9 mouse cellular contexts compared by ENCODE assay signal in genomic region chr4:133049071-133049920, GRCm38 (mm10). TPM values are rescaled to one million over a fixed set of nuclear protein-coding genes. Genes with fewer than 3 reads are reported as not detected.
DNase-seq lines count a peak whose midpoint lies in the region; ATAC-seq and TF ChIP-seq lines count a peak whose summit lies in the region.
"Had no signal": no experiment of that assay in that cellular context is flagged by ENCODE, and none has a peak within 500 bp of the region (broad histone marks: within the 10 kb centered on the region; RNA-seq: fewer than 3 reads in every experiment).

No protein-coding gene starts in this region.

- H3K4me3 ChIP-seq in forebrain, embryonic 10.5 days, result no peak overlapping the region
- H3K4me3 ChIP-seq in forebrain, embryonic 11.5 days (ENCODE audit: low read depth, low read length), result no peak overlapping the region
- H3K4me3 ChIP-seq in hindbrain, postnatal 0 days (ENCODE audit: low read length), result no peak overlapping the region
- H3K4me3 ChIP-seq in stomach, postnatal 0 days (ENCODE audit: low read depth, low read length), result no peak overlapping the region
- no peak overlapping the region for H3K4me3 ChIP-seq in lung, adult 2 months (replicated peaks; ENCODE audit: extremely low read depth, low read depth, low read length)

- no peak for TF ChIP-seq POLR2A in lung, adult 2 months (IDR thresholded peaks at IDR 0.05; ENCODE audit: borderline replicate concordance, extremely low read depth, low read depth, low read length)

- 78% methylated on average over 19 of the region's 19 CpGs for WGBS in forebrain, embryonic 10.5 days
- WGBS in forebrain, embryonic 11.5 days, result 75% methylated on average over 19 of the region's 19 CpGs
- WGBS in hindbrain, postnatal 0 days, result 27% methylated on average over 19 of the region's 19 CpGs
- WGBS in stomach, postnatal 0 days, result 58% methylated on average over 19 of the region's 19 CpGs
- 57% methylated on average over 19 of the region's 19 CpGs for WGBS in lung, adult 2 months

- H3K4me2 ChIP-seq in forebrain, embryonic 11.5 days (ENCODE audit: low read depth, low read length, severe bottlenecking), result no peak overlapping the region
- no peak overlapping the region for H3K4me2 ChIP-seq in hindbrain, postnatal 0 days (ENCODE audit: low read depth, low read length)
- no peak overlapping the region for H3K4me2 ChIP-seq in stomach, postnatal 0 days (replicated peaks; ENCODE audit: low read depth)

- H3K4me1 ChIP-seq in forebrain, embryonic 10.5 days, result peaks cover 96% of the 10 kb centered on the region
- peaks cover 41% of the 10 kb centered on the region for H3K4me1 ChIP-seq in forebrain, embryonic 11.5 days (replicated peaks; ENCODE audit: control insufficient read depth, insufficient read depth, low read length)
- H3K4me1 ChIP-seq in hindbrain, postnatal 0 days (ENCODE audit: insufficient read depth, low read length), result peaks cover 88% of the 10 kb centered on the region
- peaks cover 39% of the 10 kb centered on the region for H3K4me1 ChIP-seq in stomach, postnatal 0 days (replicated peaks; ENCODE audit: control insufficient read depth, insufficient read depth)
- H3K4me1 ChIP-seq in lung, adult 2 months (ENCODE audit: control insufficient read depth, insufficient read depth, low read length), result peaks cover 18% of the 10 kb centered on the region

- no peak for ATAC-seq in forebrain, embryonic 11.5 days (replicated peaks; ENCODE audit: low FRiP score)
- ATAC-seq in hindbrain, postnatal 0 days, result no peak
- ATAC-seq in stomach, postnatal 0 days (ENCODE audit: low FRiP score, low TSS enrichment), result no peak

- TF ChIP-seq CTCF in hindbrain, postnatal 0 days (IDR thresholded peaks at IDR 0.05; ENCODE audit: low read depth), result no peak
- no peak for TF ChIP-seq CTCF in stomach, postnatal 0 days (IDR thresholded peaks at IDR 0.05; ENCODE audit: low read depth)
- no peak for TF ChIP-seq CTCF in lung, adult 2 months (IDR thresholded peaks at IDR 0.05; ENCODE audit: insufficient read depth, low read length)

- 0 out of 2 replicates have a peak, but pooled peaks cover 6% of the 10 kb centered on the region for H3K36me3 ChIP-seq in forebrain, embryonic 10.5 days (replicated peaks)
- no peaks in the 10 kb centered on the region for H3K36me3 ChIP-seq in forebrain, embryonic 11.5 days (ENCODE audit: control insufficient read depth, insufficient read depth, low read length)
- no peaks in the 10 kb centered on the region for H3K36me3 ChIP-seq in hindbrain, postnatal 0 days (ENCODE audit: insufficient read depth, low read length)
- H3K36me3 ChIP-seq in stomach, postnatal 0 days (ENCODE audit: control insufficient read depth, insufficient read depth, low read length), result no peaks in the 10 kb centered on the region

- no peak for TF ChIP-seq EP300 in stomach, postnatal 0 days (optimal IDR thresholded peaks at IDR 0.05)

- no peaks in the 10 kb centered on the region for H3K9me3 ChIP-seq in forebrain, embryonic 10.5 days
- H3K9me3 ChIP-seq in forebrain, embryonic 11.5 days (ENCODE audit: control insufficient read depth, low read length), result no peaks in the 10 kb centered on the region
- H3K9me3 ChIP-seq in hindbrain, postnatal 0 days (ENCODE audit: low read length), result no peaks in the 10 kb centered on the region
- no peaks in the 10 kb centered on the region for H3K9me3 ChIP-seq in stomach, postnatal 0 days (ENCODE audit: control insufficient read depth, low read length)

- DNase-seq in forebrain, embryonic 10.5 days (ENCODE audit: extremely low spot score, low spot score), result no peak
- no peak for DNase-seq in forebrain, embryonic 11.5 days (ENCODE audit: low spot score)
- DNase-seq in right cerebral cortex, postnatal 4 days, result peak; percentile 57
- DNase-seq in right cerebral cortex, adult 18-20 months, result no peak
- DNase-seq in hindbrain, postnatal 0 days (ENCODE audit: low spot score), result peak; percentile 57
- DNase-seq in stomach, postnatal 0 days (ENCODE audit: low spot score), result no peak
- no peak for DNase-seq in T-cell, adult 2 months (ENCODE audit: low spot score)
- DNase-seq in lung, adult 2 months, result no peak

- no peak overlapping the region for H3K9ac ChIP-seq in forebrain, embryonic 11.5 days (ENCODE audit: low read length)
- H3K9ac ChIP-seq in hindbrain, postnatal 0 days (replicated peaks; ENCODE audit: low read length), result 0 out of 2 replicates have a peak overlapping the region, but pooled peaks have one; percentile 30
- peak overlapping the region; percentile 8; the same call in 1 of the 2 replicates for H3K9ac ChIP-seq in stomach, postnatal 0 days (ENCODE audit: low read length)
- H3K9ac ChIP-seq: liver, embryonic 14.5 days had no signal

- H3K27me3 ChIP-seq in forebrain, embryonic 10.5 days (ENCODE audit: poor library complexity, severe bottlenecking), result no peaks in the 10 kb centered on the region
- H3K27me3 ChIP-seq in forebrain, embryonic 11.5 days (ENCODE audit: control insufficient read depth, insufficient read depth, low read length), result no peaks in the 10 kb centered on the region
- H3K27me3 ChIP-seq in hindbrain, postnatal 0 days (ENCODE audit: insufficient read depth, low read length), result no peaks in the 10 kb centered on the region
- no peaks in the 10 kb centered on the region for H3K27me3 ChIP-seq in stomach, postnatal 0 days (ENCODE audit: control insufficient read depth, insufficient read depth, low read length)

- peak overlapping the region; percentile 84 for H3K27ac ChIP-seq in forebrain, embryonic 10.5 days
- H3K27ac ChIP-seq in forebrain, embryonic 11.5 days (ENCODE audit: low read depth, low read length), result no peak overlapping the region
- peak overlapping the region; percentile 84 for H3K27ac ChIP-seq in hindbrain, postnatal 0 days
- H3K27ac ChIP-seq in stomach, postnatal 0 days (replicated peaks), result peak overlapping the region; percentile 56
- H3K27ac ChIP-seq: liver, embryonic 14.5 days had no signal

RNA-seq across cellular contexts. Expression of gene Ahdc1, which starts 38.2 kb away (rescaled TPM):
- 5.8 and 7.4 TPM in 2 replicates for polyA plus RNA-seq in forebrain, embryonic 10.5 days (2016; fragmentation: Nextera tagmentation; extraction: Ambion mirVana)
- polyA plus RNA-seq in forebrain, embryonic 11.5 days (2014; fragmentation: Nextera tagmentation; extraction: Ambion mirVana), result 5.5 and 7.5 TPM in 2 replicates
- 88.2 and 106 TPM in 2 replicates for total RNA-seq in hindbrain, postnatal 0 days (2014; rRNA removed)
- polyA plus RNA-seq in hindbrain, postnatal 0 days (2015; fragmentation: Nextera tagmentation; extraction: Ambion mirVana), result 9.7 and 10.8 TPM in 2 replicates
- polyA plus RNA-seq in stomach, postnatal 0 days (2015; fragmentation: Nextera tagmentation; extraction: Ambion mirVana), result 2.8 and 3.2 TPM in 2 replicates
- polyA plus RNA-seq in lung, adult 2 months (2012; rRNA removed), result 25.8 and 28.7 TPM in 2 replicates

Comparison
In these comparisons a context has a peak if more than half of its experiments do, and no peak if none do; other contexts are left out.
1. DNase-seq: peak in right cerebral cortex, postnatal 4 days (single experiment) and hindbrain, postnatal 0 days (single experiment); none in forebrain, embryonic 10.5 days (single experiment), forebrain, embryonic 11.5 days (single experiment), right cerebral cortex, adult 18-20 months (single experiment), stomach, postnatal 0 days (single experiment), T-cell, adult 2 months (single experiment) and lung, adult 2 months (single experiment).